Mouse (Mus musculus): Measurements from ENCODE around the gene Pnpla7. TPM values are rescaled to one million over a fixed set of nuclear protein-coding genes. Genes with fewer than 3 reads are reported as not detected.
A peak's percentile ranks its signal among the peaks of the same experiment; 100 is the strongest.
"Not testable (repeated sequence)": the region's sequence is repeated elsewhere in the genome, so short reads cannot be mapped to it uniquely, and the experiment has no call there.

The Pnpla7 gene
- 10 to 100 TPM; 67.2 to 94.5 (median 71.2) TPM for total RNA-seq (2022)

DNA sequence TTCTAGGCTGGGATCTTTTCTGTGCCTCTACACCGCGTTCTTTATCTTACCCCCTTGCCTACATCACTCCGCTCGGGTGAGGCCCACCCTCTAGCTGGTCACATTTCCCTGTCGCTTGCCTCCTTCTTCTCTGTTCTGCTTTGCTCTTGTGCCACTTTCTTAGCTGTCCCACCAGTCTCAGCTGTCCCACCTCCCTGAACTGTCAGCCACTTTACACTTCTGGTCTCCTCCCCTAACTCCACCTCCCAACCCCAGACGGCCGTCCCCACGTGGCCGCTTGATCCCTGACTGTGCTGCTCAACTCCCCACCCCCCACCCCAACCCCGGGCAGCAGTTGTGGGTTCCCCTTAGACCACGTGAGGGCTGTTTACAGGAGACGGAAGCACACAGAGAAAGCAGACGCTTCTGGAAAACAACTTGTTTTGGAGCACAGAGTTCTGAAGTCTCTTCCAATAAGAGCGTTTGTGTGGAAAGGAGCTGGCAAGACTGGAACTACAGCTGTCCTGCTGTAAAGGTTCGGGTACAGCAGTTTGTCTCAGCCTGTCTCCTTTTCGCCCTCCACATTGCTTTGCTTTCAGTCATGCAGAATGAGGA lies at the start of gene Pnpla7:
Gene Pnpla7 (plus strand): TSS at position 330 of the 594 bp plus-strand sequence.
- peak; percentile 82 for DNase-seq

DNA sequence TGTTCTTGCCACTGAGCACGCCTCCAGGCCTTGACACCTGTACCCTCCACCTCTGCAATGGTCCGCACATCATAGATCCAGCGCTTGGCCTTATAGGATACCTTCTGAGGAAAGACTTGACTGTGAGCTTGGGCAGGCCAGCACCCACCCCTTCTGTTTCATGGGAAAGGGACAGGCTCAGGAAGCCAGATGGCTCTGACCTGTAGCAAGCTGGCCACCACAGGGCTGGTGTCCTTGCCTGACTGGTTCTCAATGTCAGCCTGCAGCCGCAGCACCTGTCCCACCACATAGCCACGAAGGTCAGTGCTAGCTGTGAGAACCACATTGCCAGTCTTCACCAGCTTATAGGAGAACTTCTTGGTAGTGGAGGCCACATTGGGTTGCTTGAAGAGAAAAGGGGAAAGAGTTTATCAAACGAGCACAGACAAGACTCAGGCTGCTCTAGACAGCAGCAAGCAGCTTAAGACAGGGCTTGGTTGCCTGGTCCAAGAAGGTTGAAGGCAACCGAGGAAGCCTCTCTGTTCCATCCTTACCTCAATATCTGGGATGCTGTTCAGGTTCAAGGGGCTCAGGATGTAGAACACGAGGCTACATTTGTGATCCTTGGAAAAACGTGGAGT lies 49.4 kb upstream of the Pnpla7 start:
- no peak for DNase-seq

DNA sequence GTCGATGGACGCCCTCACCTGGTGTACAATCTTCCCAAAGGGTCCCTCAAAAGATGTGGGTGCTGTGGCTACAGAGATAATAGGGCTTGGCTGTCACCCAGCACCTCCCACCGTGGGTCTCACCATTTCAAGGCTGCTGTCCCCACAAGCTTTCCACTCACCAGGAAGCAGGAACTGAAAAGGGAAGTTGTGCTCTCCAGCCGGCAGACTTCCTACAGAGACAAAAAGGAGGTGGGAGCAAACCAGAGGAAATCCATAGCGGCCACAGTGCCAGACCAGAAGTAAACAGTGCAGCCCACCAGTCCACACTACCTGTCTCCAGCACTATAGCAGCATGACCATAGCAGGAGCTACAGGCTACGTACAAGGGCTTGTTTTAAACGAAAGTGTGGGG lies 48.9 kb upstream of the Pnpla7 start:
- no peak for DNase-seq

DNA sequence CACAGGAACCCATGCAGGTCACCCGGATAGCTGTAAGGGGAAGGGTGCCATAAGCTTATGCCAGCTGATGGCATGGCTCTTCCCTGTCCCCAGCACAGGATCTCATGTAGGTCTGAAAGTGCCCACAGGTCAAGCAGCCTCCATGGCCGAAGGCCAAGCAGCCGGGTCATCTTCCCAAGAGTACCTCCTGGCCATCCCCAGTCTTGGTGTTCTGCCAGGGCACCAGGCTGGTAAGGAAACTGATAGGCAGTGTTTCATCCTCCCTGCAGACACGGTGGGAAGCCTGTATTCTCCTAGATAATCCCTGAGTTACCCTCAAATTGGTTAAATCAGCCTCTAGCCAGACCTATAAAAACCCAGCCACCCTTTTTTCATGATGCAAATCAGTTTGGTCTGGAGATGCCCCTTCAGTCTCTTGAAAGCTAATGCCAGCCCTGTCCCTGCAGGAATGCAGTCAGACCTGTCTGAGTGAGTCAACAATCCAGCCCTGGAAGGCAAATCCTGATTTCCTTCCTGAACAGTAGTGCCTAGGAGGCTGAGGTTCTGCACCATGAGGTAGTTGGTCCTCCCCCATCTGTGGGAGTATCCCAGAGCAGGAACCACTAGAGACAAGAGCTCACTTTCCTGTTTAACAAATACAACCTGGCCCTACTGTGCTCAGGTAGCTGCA lies 47.9 kb upstream of the Pnpla7 start:
- DNase-seq: no peak

DNA sequence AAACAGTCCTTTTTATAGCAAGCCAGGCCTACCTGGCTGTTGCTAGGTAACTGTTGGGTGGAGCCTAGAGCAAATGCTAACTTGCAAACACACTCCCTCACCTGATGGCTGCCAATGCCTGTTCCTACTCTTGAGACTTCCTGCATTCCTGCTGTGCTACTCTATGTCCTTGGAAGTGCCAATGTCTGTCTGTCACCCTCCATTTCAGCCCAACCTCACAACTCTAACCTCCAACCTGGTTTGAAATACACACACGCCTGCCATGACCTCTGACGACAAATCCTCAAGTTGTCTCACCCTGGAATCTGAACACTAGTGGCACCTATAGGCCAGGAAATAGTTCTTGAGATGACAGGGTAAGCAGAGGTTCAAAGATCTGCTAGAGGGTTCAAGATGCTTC lies 46.7 kb upstream of the Pnpla7 start:
- DNase-seq: no peak

DNA sequence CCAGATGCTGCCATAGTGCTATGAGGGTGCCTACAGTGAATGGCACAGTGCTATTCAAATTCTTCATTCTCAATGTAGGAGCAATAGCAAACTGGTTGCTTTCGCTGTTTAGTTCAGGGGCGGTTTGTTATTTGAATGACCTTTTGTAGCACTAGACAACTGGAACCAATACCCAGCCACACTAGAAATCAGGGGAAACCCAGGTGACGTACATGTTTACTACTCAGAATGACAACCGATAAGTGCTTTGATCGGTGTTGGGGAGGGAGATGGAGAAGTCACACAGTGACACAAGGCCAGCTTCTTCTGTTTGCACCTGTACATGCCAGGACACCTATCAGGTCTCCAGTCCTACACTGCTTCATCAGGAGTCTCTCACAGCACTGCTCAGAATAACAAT lies 46.2 kb upstream of the Pnpla7 start:
- no peak for DNase-seq

DNA sequence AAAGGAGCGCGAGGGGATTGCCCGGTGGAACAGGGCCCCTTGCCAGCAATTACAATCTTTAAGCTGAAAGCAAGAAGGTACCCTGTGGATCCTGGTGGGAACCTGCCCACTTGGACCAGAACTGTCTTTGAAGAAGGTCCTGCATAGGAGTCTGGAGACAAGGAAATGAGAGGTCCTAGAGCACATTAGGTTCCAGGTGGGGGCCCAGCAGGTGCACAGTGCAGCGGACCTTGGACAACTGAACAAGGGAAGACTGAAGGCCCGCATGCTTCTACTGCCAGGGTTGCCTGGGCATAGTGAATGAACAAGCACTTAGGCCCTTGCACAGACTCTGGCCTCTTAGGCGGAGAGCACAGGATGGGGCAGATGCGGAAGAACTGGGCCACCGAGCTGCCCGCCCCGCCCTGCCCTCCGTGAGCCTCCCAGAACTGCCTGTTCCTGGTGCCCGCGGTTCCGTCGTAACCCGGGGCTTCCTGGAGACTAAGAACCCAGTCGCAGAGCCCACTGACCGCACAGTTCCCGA lies 41.3 kb upstream of the Pnpla7 start:
- DNase-seq: no peak

DNA sequence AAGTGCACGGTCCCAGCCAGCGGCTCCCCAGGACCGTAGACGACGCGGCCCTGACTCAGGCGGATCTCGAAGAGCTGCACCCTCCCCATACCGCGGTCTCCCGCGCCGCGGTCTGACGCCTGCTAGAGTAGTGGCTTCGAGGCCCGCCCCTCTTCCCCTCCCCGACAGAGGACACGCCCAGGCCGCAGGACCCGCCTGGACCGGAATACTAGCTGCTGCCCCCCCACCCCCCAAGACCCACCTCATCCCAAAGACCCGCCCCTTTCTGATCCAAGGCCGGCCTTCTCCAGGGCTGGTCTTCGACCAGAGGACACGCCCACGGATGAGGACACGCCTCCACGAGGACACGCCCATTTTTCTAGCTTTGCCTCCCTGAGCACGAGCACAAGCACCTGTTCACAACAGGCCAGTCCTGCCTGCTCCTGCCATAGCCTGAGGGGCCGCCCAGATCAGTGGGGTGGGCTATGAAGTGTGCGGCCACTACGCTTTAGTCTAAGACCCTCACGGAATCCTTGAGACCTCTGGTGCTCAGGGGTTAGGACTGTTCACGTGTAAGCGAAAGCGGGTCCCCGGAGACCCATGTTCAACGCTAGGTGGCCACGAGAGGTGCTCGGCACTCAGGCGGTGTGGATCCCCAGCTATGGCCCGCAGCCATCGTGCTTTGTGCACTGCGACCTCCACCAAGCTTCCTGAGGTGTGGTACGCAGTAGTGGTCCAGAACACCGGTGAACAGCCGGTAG lies 40.6 kb upstream of the Pnpla7 start, which contains the start of gene Arrdc1:
Gene Arrdc1 (minus strand): TSS at position 196 of the 740 bp plus-strand sequence.
- DNase-seq: peak; percentile 95

DNA sequence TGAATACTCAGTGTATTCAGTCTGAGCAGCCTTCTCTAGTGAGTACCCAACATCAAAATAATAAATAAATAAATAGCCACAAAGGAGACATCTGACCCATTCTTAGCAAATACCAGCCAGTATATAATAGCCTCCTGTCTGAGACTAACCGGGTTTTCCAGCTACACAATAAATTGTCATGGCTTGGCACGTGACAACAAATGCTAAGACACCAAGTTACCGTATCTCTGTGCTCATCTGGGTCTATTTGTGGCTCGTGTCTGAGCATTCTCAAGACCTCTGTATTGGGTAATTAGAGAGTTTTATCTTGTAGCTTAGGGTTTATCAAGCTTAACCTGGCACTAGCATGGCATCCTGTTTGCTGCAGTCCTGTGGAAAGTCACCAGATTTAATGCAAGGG lies 33.7 kb upstream of the Pnpla7 start:
- DNase-seq: no peak

DNA sequence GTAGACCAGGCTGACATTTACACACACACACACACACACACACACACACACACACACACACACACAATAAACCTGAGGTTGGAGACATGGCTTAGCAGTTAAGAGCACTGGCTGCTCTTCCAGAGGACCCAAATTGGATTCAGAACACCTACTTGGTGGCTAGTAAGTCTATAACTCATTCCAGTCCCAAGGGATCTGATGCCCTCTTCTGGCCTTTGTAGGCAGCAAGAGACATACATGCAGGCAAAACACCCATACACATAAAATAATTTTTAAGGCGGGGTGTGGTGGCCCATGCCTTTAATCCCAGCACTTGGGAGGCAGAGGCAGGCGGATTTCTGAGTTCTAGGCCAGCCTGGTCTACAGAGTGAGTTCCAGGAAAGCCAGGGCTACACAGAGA lies 31.5 kb upstream of the Pnpla7 start:
- not testable (repeated sequence) for DNase-seq

DNA sequence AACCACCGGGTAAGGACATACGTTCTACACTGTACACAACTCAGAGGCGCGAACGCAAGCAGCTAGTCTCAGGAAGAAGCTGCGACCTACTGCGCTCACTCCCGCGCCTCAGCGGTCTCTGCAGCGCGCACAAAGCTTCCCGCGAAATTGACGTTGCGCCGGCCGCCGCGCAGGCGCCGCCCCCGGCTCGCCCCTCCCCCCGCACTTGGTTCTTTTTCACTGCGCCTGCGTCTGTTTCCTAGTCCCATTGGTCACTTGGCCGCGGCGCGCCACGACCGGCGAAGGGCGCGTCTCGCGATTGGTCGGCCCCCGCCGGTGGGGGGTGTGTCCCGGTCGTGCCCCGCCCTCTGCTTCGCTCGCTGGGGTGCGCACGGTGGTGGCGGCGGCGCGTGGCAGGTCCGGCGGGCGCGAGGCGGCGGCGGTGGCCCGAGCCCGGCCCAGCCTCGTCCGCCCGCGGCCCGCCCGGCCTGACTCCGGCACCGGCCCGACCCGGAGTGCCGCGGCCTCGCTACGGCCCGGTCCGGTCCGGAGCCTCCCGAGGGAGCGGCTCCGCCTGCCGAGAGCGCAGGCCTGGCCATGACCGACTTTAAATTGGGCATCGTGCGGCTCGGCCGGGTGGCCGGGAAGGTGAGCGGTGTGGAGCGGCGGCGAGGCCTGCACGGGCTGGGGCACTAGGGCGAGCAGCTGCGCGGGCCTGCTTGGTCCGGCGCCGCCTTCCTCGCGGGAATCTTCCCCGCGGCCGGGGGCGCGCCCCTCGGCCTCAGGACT lies 26.2 kb upstream of the Pnpla7 start, which contains the start of gene Zmynd19:
Gene Zmynd19 (plus strand): TSS at position 372 of the 768 bp plus-strand sequence.
- peak; percentile 94 for DNase-seq

DNA sequence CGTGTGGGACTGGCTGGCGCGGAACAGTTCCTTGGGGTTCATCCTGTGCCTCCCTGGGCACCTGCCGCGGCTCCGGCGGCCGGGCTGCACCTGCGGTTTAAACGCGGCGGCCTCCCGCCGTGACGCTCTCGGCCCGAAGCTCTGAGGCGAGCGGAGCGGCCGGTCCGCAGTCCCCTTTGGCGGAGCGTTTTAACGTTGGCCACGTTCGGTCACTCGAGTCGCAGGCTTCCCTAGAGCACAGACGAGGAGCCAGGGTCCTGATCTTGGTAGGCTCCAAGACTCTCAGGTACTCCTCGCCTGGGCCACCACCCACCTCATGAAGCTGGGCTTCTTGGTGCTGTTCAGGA lies 25.7 kb upstream of the Pnpla7 start:
- DNase-seq: no peak

DNA sequence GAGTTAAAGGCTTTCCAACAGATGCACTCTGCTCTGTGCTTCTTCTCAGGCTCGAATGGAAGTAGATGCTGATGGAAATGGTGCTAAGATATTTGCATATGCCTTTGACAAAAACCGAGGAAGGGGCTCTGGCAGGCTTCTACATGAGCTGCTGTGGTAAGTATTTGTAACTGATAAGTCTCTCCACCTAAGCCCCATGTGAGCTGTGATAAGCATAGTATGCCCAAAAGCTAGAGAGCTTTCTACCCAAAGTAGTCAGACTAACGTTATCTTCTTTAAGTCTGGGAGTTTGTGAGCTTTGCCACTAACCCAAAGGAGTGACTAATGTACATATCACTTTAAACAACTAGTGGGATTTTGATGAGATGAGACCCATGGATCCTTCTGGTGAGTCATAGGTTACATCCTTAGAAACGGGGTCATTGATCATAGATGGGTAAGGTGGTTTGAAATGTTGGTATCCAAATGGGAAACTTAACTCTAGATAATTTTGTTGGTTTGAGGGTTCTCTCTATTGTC lies 23.2 kb upstream of the Pnpla7 start:
- DNase-seq: no peak

DNA sequence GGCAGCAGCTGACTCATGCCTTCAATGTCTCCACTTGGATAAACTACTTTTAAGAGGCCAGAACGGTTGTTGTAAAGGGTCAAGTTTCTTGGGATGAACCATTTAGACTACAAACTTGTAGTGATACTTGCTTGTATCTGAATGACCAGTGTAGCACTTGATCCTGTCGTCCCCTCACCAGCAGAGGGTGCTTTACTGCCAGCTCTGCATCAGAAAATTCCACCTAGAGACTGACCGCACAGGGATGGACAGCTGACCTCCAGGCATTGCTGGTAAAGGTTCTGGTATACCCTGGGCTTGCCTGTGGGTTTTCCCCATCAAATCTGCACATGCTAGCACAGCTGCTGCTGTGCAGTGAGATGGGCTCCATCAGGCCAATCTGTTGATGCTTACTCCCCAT lies 14.9 kb upstream of the Pnpla7 start:
- peak; percentile 40 for DNase-seq

DNA sequence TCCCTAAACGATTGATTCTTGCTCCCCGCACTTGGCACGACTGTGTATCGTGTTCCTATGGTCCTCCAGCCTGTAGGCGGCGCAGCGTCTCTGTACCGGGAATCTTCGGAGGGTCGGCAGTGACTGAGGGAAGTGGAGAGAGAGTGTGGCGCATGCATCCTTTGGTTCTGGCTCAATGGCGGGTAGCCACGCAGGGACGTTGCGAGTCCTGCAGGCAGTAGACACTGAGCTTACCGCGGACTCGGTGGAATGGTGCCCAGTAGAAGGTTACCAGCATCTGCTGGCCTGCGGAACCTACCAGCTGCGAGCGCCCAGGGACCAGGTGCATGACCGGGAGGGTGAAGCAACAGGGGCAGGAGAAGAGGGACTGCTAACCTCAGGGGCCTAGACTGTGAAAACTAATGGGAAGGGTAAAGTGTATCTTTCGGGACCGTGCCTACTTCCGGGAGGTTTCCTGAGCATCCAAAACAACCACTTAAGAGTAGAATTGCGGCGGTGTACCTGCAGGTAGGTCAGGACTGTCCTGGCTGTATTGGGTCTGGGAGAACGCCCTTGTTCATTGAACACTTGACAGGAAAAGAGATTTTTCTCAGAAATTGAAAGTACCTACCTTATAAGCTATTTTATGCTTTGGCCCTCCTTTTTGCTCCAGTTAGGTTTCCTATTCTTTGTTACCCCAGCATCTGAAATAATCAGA lies 13.4 kb upstream of the Pnpla7 start, which contains the start of gene Dph7:
Gene Dph7 (plus strand): TSS at position 97 of the 697 bp plus-strand sequence.
- DNase-seq: peak; percentile 68

DNA sequence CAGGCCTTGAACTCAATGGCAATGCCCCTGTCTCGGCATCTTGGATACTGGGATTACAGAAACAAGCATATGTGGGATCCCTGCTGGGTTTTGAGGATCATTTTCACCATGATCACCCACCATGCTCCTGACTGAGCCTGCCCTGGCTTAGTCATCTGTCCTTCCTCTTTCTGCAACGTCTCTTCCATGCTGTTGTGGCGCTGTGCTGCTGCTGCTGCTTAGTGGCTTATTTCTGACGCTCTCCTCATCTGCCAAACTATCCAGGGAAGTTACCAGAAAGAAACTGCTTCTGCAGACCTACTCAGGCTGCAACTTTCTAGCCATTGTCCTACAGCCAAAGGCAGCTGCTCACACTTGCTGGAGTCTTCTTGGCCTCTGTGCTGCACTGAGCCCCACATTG lies 5.4 kb upstream of the Pnpla7 start:
- DNase-seq: no peak

DNA sequence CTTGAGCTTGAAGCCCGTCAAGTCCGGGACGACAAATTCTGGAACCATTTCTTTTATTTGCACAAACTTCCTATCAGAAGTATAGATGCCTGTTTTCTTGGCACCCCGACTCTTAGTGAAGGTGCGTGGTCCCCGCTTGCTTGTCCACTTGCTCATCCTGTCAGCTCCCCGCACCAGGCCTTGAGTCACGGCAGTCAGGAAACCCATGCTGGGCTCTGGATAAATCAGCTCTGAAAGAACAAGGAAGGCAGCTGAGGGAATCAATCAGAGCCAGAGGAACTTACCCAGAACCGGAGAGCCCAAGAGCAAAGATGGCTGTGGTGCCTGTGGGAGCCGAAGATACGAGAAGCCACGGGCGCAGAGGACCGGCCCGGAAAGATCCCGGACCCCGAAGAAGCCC lies 1.4 kb upstream of the Pnpla7 start:
- not testable (repeated sequence) for DNase-seq

DNA sequence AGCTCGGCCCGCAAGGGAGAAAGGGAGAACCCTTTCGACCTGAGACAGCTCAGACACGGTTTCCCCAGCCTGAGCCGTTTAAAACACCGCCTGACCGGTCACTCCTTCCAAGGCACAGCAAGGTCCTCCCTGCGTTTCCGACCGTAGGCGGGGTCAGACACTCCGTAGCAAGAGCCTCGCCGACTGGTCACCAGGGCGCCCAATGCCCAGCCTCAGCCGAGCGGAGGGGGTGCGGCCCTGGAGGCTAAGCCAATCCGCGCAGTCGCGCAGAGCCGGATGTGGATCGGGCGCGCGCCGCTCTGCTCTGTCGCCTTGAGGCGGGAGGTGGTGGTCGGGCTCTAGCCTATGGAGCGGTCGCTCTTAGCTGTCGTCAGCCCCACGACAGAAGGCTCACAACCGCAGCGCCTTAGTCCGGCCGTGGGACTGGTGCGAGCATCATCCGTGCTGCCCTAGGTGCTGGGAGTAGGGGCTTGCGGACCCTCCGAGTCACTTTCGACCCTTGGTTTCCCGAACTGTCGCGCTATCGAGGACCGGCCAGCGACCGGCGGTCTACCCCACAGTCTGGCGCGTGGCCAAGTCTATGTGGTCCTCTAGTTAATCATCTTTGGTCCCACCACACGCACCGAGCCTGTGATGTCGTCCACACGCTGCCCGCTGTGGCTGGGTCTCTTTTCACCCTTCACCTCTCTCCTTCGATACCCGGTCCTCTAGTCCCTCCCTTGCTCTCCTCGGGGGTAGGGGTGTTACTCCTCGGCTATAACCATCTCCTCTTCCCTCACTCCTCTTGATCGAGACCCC lies 728 bp upstream of the Pnpla7 start, which contains the start of gene Mrpl41:
Gene Mrpl41 (minus strand): TSS at position 193 of the 798 bp plus-strand sequence.
- peak; percentile 97 for DNase-seq

DNA sequence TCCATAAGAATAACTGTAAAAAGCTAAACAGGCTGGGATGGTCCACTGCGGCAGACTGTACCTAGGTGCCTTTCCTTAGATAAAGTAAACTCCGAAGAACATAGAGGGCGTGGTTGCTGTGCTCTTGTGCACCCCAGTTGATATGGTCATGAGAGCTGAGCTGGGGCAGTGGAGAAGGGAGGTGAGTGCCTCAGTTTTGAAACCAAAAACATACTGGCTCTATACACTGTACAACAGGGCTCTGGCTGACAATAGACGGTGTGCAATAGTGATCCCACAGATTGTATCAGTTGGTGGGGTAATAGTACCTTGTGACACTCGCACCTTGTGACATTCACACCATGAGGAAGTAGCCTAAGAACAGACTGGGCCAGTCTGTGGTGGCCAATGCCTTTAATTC lies 1.1 kb downstream of the Pnpla7 start:
- no peak for DNase-seq

DNA sequence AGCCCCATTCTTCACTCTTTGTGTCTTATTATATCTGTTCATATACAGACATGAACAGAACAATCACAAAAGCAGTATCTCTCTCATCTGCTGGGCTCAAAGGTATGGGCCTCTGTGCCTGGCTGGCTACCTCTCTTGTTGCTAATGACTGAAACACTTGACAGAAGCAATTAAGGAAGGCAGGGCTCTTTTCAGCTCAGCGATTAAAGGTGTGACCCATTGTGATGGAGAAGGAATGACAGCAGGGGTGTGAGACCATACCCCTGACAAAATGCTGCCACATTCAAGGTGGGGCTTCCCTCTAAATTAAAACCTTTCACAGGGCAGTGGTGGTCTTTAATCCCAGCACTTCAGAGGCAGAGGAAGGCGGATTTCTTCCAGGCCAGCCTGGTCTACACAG lies 11.9 kb downstream of the Pnpla7 start:
- no peak for DNase-seq

Data from adrenal gland, adult 8-10 months (tissue).